Mouse (Mus musculus): ENCODE measurements at regions not wholly inside any gene's neighbourhood (a gene's known extent, or its start where the extent isn't known, plus 50 kb on each side); places are given as distances from the start of the nearest gene placed in this dataset.

GRCm38 (mm10) chr13:97705926-97706325 is 54.5 kb downstream of the Gm10260 start:
- peak; percentile 13 to 15 for DNase-seq (ENCODE audit: low spot score in 2 of 2)

GRCm38 (mm10) chr13:97704541-97704940 is 55.9 kb downstream of the Gm10260 start:
- no peak for DNase-seq (ENCODE audit: low spot score in 2 of 2)

GRCm38 (mm10) chr13:97698967-97699366 is 61.5 kb downstream of the Gm10260 start:
- no peak for DNase-seq (ENCODE audit: low spot score in 2 of 2)

GRCm38 (mm10) chr13:97698317-97698716 is 62.1 kb downstream of the Gm10260 start:
- DNase-seq (ENCODE audit: low spot score in 2 of 2), result no peak

- no peak for DNase-seq (ENCODE audit: low spot score in 2 of 2)
Measured at GRCm38 (mm10) chr13:97697262-97697661, 63.2 kb downstream of the Gm10260 start.

GRCm38 (mm10) chr13:97695022-97695421 is 65.4 kb downstream of the Gm10260 start:
- no peak for DNase-seq (ENCODE audit: low spot score in 2 of 2)

GRCm38 (mm10) chr13:97694356-97694990 is 66.0 kb downstream of the Gm10260 start:
- no peak for DNase-seq (ENCODE audit: low spot score in 2 of 2)

- no peak for DNase-seq (ENCODE audit: low spot score in 2 of 2)
Measured at GRCm38 (mm10) chr13:97688310-97688886, 72.0 kb downstream of the Gm10260 start.

GRCm38 (mm10) chr13:97683836-97684235 is 76.6 kb downstream of the Gm10260 start:
- no peak for DNase-seq (ENCODE audit: low spot score in 2 of 2)

GRCm38 (mm10) chr13:97681228-97681987 is 79.0 kb downstream of the Gm10260 start:
- no peak for DNase-seq (ENCODE audit: low spot score in 2 of 2)

GRCm38 (mm10) chr13:97680283-97680896 is 80.0 kb downstream of the Gm10260 start:
- DNase-seq (ENCODE audit: low spot score in 2 of 2), result no peak

GRCm38 (mm10) chr13:97678991-97679390 is 81.4 kb downstream of the Gm10260 start:
- DNase-seq (ENCODE audit: low spot score in 2 of 2), result no peak

- no peak for DNase-seq (ENCODE audit: low spot score in 2 of 2)
Measured at GRCm38 (mm10) chr13:97676536-97677048, 83.8 kb downstream of the Gm10260 start.

GRCm38 (mm10) chr13:97673107-97673506 is 87.3 kb downstream of the Gm10260 start:
- DNase-seq (ENCODE audit: low spot score in 2 of 2), result no peak

GRCm38 (mm10) chr13:97672038-97672675 is 88.3 kb downstream of the Gm10260 start:
- DNase-seq (ENCODE audit: low spot score in 2 of 2), result no peak

- DNase-seq (ENCODE audit: low spot score in 2 of 2), result no peak
Measured at GRCm38 (mm10) chr13:97669366-97669765, 91.1 kb downstream of the Gm10260 start.

- DNase-seq (ENCODE audit: low spot score in 2 of 2), result no peak
Measured at GRCm38 (mm10) chr13:97668910-97669309, 91.5 kb downstream of the Gm10260 start.

GRCm38 (mm10) chr13:97667313-97667712 is 93.1 kb downstream of the Gm10260 start:
- DNase-seq (ENCODE audit: low spot score in 2 of 2), result no peak

- no peak for DNase-seq (ENCODE audit: low spot score in 2 of 2)
Measured at GRCm38 (mm10) chr13:97666761-97667160, 93.7 kb downstream of the Gm10260 start.

GRCm38 (mm10) chr13:97665226-97665625 is 95.2 kb downstream of the Gm10260 start:
- no peak for DNase-seq (ENCODE audit: low spot score in 2 of 2)

GRCm38 (mm10) chr13:97662741-97663140 is 97.7 kb downstream of the Gm10260 start:
- no peak for DNase-seq (ENCODE audit: low spot score in 2 of 2)

- DNase-seq (ENCODE audit: low spot score in 2 of 2), result no peak
Measured at GRCm38 (mm10) chr13:97656618-97657017, 103.8 kb downstream of the Gm10260 start.

Data from frontal cortex, postnatal 10 days (tissue).